Mouse (Mus musculus) adrenal gland, adult 18-20 months (tissue): Measurements from ENCODE around the gene Mccc2. TPM values are rescaled to one million over a fixed set of nuclear protein-coding genes. Genes with fewer than 3 reads are reported as not detected.
A peak's percentile ranks its signal among the peaks of the same experiment; 100 is the strongest.
"Not testable (repeated sequence)": the region's sequence is repeated elsewhere in the genome, so short reads cannot be mapped to it uniquely, and the experiment has no call there.

Source experiments
- DNase-seq, 2 experiments: peaks; one replicate each; pipeline ENCODE4 v3.0.0; 2021 to 2022; ENCODE audit warnings: low spot score in 2 of 2
- long read RNA-seq, 2 experiments: library from polyadenylated mRNA; stranded (forward); transcript quantifications; one replicate each; pipeline ENCODE4 v2.0.0; 2021
- total RNA-seq, 2 experiments: library from RNA; stranded (reverse); gene quantifications; 1 replicate in 1 of 2; 2 replicates in 1 of 2; pipeline ENCODE4 v1.2.3; 2021

The Mccc2 gene
- 10 to 100 TPM; 69.0 to 83.4 TPM for total RNA-seq
- long read RNA-seq, experiment 1, transcript Mccc2-201 (17 exons, 2,123 nt): major isoform, 89 of 104 reads
- long read RNA-seq, experiment 1, partial matches to known transcripts: 0 of 104 reads
- long read RNA-seq, experiment 1, other reads (novel, unspliced or antisense): 15 of 104 reads
- long read RNA-seq, experiment 2, transcript Mccc2-201 (17 exons, 2,123 nt): major isoform, 215 of 247 reads
- long read RNA-seq, experiment 2, partial matches to known transcripts: 10 of 247 reads
- long read RNA-seq, experiment 2, other reads (novel, unspliced or antisense): 22 of 247 reads

DNA sequence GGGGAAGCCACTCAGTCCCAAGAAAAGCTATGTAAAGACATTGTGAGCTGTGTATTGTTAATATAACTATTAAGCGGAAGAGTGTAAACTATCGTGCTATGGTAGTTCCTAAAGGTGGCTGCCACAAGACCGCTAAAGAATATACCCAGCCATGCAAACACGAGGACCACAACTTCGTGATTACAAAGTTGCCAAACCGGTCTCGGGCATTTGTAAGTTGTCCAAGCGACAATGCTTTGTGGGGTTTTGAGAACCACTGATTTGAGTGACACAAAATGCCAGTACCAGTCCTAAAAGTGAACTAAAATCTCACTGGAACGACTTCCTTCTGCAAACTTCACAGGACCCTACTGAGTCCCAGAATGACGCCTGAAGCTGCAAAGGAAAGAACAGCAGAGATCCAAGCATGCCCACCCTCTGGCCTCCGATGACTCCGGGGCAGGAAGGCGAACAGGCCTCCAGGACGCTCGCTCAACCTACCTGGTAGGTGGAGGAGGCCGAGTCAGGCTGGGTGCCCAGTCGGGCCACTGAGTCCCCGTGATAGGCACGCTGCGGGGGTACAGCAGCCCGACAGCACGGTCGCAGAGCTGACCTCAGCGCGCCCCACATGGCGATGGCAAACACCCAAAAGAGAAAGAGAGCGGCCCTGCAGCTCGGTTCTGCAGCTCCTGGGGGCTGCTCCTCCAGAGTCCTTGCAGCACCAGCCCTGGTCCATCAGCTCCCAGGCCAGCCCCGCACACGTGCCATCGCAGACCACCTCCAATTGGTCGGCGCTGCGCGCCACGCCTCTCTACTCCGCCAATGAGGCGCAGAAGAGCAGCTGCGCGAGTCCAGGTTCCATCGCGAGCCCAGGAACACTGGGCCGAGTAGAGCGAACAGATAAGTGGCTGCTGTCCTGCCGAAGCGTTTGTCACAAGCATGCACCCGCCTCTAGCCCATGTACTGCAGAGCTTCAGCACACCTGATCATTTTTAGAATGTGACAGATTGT is at the start of gene Mccc2:
TSS of gene Mccc2 (minus strand) at position 734 of the 990 bp plus-strand sequence.
- peak; percentile 48 to 61 for DNase-seq

DNA sequence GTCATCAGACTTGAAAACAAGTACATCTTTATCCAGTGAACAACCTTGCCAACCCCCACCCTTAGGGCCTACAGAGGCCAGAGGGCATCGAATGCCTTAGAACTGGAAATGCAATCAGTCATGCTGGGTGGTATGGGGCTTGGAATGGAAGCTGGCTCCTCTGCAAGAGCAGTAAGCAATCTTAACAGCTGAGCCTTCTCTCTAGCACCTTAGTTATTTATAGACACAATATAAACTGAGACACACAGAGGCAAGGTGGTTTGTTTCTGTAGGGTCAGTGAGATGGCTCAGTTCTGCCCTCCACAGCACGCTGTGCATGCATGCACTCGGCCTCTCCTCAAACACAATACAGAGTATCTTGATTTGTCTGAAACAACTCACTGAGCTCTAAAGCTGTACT is 48.5 kb upstream of the Mccc2 start:
- DNase-seq: no peak

DNA sequence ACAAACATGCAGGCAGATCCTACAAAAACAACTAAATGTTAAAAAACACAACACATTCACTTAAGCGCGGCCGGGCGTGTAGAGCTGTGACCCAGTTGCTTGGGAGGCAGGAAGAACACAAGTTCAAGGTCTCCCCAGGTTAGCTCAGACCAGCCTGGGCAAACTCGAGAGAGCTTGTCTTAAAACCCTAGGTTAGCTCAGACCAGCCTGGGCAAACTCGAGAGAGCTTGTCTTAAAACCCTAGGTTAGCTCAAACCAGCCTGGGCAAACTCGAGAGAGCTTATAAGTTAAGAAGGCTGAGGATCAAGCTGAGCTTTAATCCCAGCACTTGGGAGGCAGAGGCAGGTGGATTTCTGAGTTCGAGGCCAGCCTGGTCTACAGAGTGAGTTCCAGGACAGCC is 42.3 kb upstream of the Mccc2 start:
- DNase-seq: not testable (repeated sequence)

DNA sequence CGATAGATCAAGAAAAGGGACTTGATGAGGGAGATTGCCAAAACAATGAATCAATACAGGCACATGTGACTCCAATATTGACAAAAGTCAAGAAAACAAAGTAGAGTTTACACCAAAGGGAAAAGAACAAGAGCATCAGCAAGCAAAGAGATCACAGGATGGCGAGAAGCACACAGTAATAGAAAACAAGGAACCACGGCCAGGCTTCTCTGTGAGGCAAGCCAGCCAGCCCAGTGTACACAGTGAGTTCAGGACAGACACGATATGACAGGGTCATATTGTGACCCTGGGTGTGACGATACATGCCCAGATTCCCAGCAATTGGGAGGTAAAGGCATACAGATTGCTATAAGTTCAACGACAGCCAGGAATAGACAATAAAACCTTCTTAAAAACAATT is 10.6 kb upstream of the Mccc2 start:
- DNase-seq: no peak

DNA sequence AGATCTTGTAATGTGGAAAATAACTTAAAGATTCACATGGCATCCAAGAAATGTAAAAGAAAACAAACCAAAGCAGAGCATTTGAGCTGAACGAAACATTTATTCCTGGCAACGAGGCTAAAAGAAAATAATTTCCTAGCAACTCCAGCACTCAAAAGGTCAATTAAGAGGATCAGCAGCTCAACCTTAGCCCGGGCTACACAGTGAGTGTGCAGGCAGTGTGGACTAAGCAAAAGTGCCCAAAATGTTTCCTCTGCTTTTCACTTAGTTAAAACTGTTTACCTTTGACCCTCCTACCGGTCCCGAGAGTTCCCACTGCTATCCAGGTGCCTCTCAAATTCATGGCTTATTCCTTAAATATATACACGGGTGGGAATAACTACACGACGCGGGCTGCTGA is 1.5 kb upstream of the Mccc2 start:
- DNase-seq: no peak

DNA sequence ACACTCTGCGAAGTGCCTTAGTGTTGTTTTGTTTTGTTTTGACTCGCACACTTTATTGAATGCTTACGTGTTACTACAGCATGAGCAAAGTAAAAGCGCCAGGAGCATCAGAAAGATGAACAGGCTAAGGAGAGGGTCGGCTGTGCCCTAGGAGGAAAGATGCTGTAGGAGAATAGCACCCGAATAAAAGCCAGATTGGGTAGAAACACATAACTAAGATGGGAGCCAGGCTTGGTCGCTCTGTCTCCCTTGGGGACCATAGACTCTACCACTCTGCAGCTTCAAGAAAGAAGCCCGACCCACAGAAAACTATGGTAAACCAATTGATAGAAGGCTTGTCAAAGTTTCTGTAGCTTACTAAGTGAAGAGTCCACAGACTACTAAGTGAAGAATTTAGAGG is 498 bp upstream of the Mccc2 start:
- no peak for DNase-seq

DNA sequence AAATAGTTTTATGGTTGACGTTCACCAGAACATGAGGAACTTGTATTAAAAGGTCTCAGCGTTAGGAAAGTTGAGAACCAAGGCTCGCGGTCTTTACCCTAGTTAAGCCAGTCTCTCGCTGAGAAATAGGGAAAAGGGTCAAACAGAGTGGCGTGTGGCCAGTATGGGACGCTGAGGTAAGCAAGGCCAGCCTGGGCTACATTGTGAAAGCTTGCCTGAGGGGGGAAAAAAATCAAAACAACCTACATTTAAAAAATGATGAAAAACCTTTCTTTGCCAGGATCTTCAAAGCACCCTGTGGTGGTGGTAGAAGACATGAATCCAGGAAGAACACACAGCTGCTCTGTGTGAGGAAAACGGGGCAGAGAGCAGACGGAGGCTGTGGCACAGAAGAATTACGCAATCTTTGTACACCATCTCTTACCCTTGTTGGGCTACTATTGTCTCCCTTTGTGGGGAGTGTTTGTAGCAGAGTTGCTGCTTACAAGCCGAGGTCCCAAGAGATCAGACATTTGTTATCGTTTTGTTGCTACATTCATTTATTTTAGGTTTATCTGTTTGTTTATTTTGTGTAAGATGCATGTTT is 9.4 kb downstream of the Mccc2 start:
- DNase-seq: no peak

DNA sequence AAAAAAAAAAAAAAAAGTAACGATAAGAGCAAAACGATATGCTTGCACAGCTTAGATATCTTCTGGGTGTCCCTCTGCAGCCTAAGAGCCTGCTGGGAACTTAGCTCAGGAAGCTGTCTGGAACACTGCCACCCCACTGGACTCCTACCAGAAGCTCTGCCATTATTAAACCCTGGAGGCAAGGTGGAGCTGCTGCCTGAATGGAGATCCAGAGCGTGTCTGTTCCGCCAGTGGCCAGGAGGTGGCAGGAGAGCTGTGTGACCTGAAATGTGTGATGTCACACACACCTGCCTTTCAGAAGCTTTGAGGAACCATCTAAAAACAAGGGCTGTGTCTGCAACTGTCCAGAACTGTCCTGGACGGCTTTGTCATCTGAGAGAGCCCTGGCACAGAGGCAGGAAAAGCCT is 13.6 kb downstream of the Mccc2 start:
- peak; percentile 72 to 80 for DNase-seq

DNA sequence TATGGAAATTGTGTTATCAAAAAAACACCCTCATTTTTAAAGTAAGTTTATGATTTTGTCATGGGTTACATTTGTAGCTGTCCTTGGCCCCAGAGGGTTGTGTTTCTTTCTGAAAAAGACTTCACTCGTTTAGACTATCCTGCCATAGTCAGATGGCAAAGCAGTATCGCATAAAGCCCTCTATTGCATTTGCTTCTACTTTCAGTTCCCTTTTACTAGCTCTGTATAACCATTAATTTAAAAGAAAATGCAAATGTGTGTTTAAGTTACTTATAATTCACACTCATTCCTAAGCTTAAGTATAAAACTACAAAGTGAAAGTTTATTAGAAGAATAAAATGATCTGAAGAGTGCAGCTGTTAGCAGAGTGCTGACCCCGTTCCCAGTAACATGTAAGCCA is 16.4 kb downstream of the Mccc2 start:
- no peak for DNase-seq

DNA sequence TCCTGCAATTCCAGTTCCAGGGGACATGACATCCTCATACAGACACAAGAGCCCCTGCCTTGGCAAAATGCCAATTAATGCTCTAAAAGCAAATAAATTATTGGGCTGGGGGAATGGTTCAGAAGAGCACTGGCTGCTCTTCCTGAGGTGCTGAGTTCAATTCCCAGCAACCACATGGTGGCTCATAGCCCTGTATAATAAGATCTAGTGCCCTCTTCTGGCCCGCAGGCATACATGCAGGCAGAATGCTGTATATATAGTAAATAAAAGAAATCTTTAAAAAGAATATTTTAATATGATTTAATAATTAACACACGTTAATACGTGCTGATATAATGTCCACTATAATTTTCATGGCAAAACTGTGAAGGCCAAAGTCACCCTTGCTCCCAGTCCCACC is 17.3 kb downstream of the Mccc2 start:
- no peak for DNase-seq

DNA sequence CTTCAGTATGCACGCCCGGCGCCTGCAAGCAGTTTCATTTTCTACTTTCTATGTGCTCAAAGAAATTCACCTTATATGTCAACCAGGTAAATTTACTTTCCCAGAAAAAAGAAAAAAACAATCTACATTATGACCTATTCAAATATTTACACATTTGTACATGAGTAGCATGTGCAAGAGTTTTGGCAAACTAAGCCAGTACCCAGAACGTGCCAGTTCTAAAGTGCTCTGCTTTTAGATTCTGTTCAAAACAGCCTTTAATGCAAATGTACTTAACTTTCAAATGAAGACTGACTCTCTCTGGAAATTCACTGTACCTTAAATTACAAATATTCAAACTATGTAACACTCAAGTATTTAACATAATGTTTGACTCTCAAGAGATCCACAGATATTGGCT is 25.8 kb downstream of the Mccc2 start:
- no peak for DNase-seq

DNA sequence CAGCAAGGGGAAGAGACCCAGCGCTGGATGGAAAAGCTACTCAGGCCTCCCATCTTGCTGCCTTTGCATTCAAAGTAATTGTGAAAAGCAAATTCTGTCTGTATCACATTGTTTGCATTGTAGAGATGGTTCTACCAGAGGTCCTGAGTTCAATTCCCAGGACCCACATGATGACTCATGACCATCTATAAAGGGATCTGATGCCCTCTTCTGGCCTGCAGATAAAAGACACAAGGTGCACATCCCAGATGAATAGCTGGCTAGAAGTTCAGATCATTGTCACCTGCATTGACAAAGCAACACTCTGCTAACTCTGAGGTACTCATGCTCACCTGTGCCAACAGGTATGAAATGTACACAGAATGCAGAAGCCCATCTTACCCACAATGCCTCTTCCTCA is 32.1 kb downstream of the Mccc2 start:
- DNase-seq: no peak

DNA sequence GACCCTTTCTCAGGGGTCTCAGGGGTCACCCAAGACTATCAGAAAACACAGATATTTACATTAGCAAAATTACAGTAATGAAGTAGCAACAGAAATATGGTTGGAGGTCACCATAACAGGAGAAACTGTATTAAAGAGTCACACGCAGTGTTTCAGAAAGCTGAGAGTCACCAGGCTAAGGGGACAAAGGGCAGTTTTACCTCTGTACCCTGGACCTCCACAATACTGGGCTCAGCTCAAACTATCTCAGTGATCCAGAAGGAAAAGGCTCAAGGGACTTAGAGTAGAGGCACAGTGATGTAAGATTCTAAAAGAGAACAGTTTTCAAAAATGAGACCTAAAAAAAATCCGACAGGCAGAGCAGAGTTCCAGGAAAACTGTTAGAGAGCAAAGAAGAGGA is 36.0 kb downstream of the Mccc2 start:
- no peak for DNase-seq

DNA sequence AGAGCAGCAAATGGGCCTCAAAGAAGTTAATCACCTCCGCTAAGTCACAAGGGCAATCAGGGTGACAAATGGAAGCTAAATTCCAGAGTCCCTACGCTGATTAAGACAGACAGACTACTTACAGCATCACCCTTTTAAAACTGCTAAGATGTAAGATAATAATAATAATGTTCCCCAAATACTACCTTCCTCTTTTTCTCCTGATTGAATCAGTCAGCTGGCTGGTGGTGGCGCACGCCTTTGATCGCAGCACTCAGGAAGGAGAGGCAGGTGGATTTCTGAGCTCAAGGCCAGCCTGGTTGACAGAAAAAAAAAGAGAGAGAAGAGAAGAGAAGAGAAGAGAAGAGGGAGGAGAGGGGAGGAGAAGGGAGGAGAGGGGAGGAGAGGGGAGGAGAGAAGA is 45.4 kb downstream of the Mccc2 start:
- no peak for DNase-seq

DNA sequence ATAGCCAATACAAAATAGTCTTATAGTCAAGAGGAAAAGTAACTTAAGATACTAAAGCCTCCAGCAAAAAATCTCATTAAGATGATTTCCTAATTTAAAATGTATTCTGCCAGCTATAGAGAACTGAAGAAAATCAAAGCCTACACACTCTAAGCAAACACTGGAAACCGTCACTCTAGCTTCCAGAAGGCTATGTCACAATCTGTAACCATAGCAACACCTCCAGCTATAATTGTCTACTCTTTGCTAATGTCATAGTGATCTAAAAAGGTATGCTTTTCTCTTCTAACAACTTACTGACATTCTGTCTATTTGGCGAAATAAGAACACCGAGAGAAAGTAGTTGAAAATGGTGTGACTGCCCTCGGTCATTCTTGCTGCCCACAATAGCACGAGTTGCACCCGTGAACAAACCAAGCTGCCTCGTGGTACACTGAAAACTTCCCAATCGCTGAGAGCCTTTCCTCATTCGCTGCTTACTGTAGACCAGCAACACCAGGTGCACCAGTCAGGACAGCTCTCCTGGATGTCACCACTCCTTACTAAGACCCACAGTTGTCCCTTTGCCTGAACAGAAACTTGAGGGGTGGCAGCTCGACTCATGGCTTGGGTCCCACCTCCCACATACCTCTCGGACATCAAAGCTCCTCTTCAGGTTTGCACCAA is 48.3 kb downstream of the Mccc2 start:
- DNase-seq: no peak

DNA sequence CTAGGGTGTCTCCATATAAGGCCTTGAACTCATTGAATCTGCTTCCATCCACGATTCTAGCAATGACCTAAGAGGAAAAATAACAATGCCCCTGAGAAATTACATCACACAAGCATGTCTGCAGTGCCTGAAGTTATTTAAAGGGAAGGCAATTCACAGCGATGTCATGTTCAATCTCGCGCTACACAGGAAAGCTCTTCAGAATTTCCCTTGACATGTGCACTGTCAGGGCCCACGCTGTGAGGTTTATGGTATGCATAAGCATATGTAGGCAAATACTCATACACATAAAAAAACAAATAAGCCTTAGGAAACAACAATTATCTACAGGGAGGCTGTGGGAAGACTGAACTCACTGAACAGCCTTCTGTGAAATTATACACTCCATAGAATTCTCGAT is 51.6 kb downstream of the Mccc2 start:
- DNase-seq: no peak

DNA sequence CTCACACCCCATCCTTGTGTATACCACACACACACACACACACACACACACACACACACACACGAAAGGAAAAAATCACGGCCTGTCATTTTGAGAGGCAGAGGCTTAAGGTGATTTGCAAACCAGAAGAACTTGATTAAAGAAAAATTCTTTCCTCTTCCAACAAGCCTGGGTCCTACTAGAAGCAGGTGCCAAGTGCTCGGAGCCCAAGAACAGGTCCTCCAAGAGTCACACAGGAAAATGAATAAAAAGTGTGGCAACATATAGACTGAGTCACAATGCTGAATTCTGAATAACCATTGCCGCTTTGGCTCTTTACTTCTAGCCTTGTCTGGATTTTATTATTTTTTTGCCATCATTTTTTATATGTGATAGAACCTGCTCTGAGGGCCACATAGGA is 53.8 kb downstream of the Mccc2 start:
- DNase-seq: no peak

DNA sequence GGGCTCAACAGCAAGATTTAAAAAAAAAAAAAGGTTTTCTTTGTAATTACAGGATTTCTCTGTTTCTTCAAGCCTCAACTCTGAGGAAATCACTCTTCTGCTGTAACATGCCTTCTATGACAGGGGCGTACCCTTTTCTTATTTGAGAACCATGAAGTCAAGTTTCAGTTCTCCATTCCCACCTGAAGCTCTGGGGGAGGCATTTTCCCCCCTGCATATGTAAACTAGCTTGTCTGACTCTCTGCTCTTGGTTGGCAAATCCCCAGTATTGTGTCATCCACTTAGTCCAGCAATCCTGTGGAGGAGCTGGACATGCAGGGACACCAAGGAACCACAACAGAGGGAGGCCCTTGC is 59.9 kb downstream of the Mccc2 start:
- DNase-seq: no peak

DNA sequence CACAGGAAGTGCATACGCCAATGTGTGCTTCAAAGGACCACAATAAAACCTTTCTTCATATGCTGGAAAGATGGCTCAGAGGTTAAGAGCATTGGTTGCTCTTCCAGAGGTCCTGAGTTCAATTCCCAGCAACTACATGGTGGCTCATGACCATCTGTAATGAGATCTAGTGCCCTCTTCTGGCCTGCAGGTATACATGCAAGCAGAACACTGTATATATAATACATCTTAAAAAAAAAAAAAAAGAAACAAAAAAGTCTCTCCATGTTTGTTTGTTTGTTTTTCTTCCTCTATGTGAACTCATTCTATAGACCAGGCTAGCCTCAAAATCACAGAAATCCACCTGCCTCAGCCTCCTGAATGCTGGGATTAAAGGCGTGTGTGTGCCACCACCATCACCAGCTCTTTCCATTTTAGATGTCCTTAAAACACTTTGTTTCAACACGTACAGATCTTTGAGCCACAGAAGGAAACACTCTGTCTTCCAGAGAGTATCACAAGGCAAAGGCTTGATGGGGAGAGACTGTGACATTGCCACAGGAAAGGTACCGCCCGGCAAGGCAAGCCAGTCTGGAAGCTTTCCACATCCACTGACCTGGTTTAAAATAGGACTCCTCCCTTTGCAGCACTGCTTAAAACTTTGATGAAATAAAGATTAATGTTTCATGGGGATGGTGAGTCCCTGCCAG is 60.4 kb downstream of the Mccc2 start:
- DNase-seq: no peak

DNA sequence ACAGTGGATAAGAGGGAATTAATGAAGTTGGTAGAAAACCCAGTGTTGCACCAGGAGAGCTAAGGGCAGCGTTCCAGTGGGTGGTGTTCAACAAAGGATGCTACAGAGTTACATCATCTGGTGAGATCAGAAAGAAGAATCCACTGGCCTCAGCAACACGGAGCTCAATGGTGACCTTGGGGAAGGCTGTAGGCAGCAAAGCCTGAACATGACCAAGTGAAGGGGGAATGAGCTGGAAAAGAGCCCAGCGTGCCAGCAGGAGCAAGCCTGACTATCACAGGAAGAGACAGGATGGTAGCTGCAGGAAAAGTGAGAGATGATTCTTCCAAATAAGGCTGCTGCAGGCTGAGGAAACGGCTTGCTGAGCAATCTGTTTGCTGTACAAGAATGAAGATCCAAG is 68.0 kb downstream of the Mccc2 start:
- DNase-seq: no peak

DNA sequence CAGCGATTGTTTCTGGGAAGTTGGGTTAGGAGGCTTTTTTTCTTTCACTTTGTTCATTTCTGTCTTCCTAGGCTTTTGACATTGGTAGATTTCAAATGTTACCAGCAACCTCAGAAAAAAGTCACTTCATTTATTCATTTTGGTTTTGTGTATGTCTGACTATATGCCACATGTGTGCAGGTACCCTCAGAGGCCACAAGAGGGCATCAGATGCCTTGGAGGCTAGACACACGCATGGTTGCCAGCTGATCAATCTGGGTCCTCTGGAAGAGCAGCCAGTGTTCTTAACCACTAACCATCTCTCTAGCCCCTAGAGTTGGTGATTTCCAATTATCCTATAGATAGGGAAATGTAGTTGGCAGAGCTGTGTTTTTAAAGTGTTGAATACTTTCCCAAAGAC is 71.9 kb downstream of the Mccc2 start:
- no peak for DNase-seq
